Mouse (Mus musculus) heart, adult 18-20 months (tissue): ENCODE measurements around the gene Khdc1c. TPM values are rescaled to one million over a fixed set of nuclear protein-coding genes. Genes with fewer than 3 reads are reported as not detected.
"Not testable (repeated sequence)": the region's sequence is repeated elsewhere in the genome, so short reads cannot be mapped to it uniquely, and the experiment has no call there.

Experiments
- DNase-seq, 2 experiments: peaks; one replicate each; pipeline ENCODE4 v3.0.0; 2021 to 2022; ENCODE audit warnings: mixed read lengths in 1 of 2
- long read RNA-seq, 2 experiments: library from polyadenylated mRNA; stranded (forward); transcript quantifications; one replicate each; pipeline ENCODE4 v2.0.0; 2021
- total RNA-seq, 2 experiments: library from RNA; stranded (reverse); gene quantifications; 2 replicates each; pipeline ENCODE4 v1.2.3; 2021

Gene Khdc1c
- total RNA-seq, result not detected
- long read RNA-seq, experiment 1, result 0 reads
- long read RNA-seq, experiment 2, result 0 reads

- not testable (repeated sequence) for DNase-seq
These were observed at the start of gene Khdc1c for GRCm38 (mm10) chr1:21368031-21368430. Khdc1c (plus strand) TSS chr1:21368331.

- DNase-seq, result not testable (repeated sequence)
These were observed 47.9 kb upstream of the Khdc1c start for GRCm38 (mm10) chr1:21320271-21320670.

- no peak for DNase-seq
These were observed 46.5 kb upstream of the Khdc1c start for GRCm38 (mm10) chr1:21321656-21322055.

- no peak for DNase-seq
These were observed 44.0 kb upstream of the Khdc1c start for GRCm38 (mm10) chr1:21323996-21324574.

GRCm38 (mm10) chr1:21324633-21325032 lies 43.5 kb upstream of the Khdc1c start:
- DNase-seq, result no peak

- no peak for DNase-seq
These were observed 41.4 kb upstream of the Khdc1c start for GRCm38 (mm10) chr1:21326733-21327132.

GRCm38 (mm10) chr1:21331161-21331560 lies 37.0 kb upstream of the Khdc1c start:
- DNase-seq, result not testable (repeated sequence)

- peak in 1 of 2 experiments; percentile 2 for DNase-seq
These were observed 34.7 kb upstream of the Khdc1c start for GRCm38 (mm10) chr1:21333222-21333973.

- DNase-seq, result no peak
These were observed 32.3 kb upstream of the Khdc1c start for GRCm38 (mm10) chr1:21335836-21336235.

GRCm38 (mm10) chr1:21340745-21341144 lies 27.4 kb upstream of the Khdc1c start:
- DNase-seq, result no peak

- peak; percentile 48 to 78 for DNase-seq
These were observed 23.9 kb upstream of the Khdc1c start for GRCm38 (mm10) chr1:21344253-21344652.

GRCm38 (mm10) chr1:21344752-21345151 lies 23.4 kb upstream of the Khdc1c start:
- DNase-seq, result not testable (repeated sequence)

- no peak for DNase-seq
These were observed 18.8 kb upstream of the Khdc1c start, which contains the start of gene Khdc1a for GRCm38 (mm10) chr1:21349341-21349740. Khdc1a (plus strand) TSS chr1:21349641.

GRCm38 (mm10) chr1:21383256-21383655 lies 15.1 kb downstream of the Khdc1c start, which contains the start of gene Khdc1b:
Khdc1b (plus strand) TSS chr1:21383556.
- no peak for DNase-seq

GRCm38 (mm10) chr1:21391138-21391671 lies 23.1 kb downstream of the Khdc1c start:
- DNase-seq, result no peak

- no peak for DNase-seq
These were observed 34.7 kb downstream of the Khdc1c start for GRCm38 (mm10) chr1:21402804-21403203.

GRCm38 (mm10) chr1:21407266-21407665 lies 39.1 kb downstream of the Khdc1c start:
- no peak for DNase-seq

GRCm38 (mm10) chr1:21411331-21412196 lies 43.4 kb downstream of the Khdc1c start:
- peak; percentile 37 to 70 for DNase-seq

- no peak for DNase-seq
These were observed 44.0 kb downstream of the Khdc1c start for GRCm38 (mm10) chr1:21412197-21412555.

- peak in 1 of 2 experiments; percentile 11 for DNase-seq
These were observed 51.2 kb downstream of the Khdc1c start for GRCm38 (mm10) chr1:21419370-21419769.
